Mouse (Mus musculus): ENCODE measurements around the gene Gm20696.

DNA sequence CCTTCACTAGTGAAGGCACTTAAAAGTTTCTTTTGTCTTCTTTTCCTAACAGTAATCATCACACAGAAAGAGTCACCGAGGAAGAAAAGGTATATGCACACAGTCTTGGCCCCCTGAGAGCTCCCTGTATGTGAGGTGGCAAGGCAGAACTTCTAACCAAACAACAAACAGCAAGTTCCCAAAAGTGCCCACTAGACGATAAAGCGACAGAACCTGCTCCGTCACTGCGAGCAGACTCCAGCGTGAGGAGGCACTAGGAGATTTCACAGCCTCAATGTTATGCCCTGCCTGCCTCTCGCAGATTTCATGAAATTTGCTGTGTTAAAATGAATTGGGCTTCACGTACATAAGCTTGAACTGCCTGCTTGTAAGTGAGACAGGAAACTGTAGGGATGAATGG, 46.6 kb downstream of the Gm20696 start:
- no peak for TF ChIP-seq POLR2A (IDR thresholded peaks at IDR 0.05; ENCODE audit: borderline replicate concordance, low read depth, low read length)
- no peak for TF ChIP-seq CTCF (IDR thresholded peaks at IDR 0.05; ENCODE audit: low read depth, low read length)

Measured in bone marrow macrophage, adult 2 months (primary cell).